Mouse (Mus musculus) liver, adult (tissue): ENCODE results near the gene Fbll1.

Experiments
- GATA4 ChIP-seq: IDR thresholded peaks from 2 replicates; pipeline ENCODE4 v1.6.1; 2014; ENCODE audit warnings: mild to moderate bottlenecking, low read length; ENCODE audit not compliant: insufficient replicate concordance

Fbll1 gene

GRCm38 (mm10) chr11:35798874-35799273 lies at the start of gene Fbll1:
TSS of gene Fbll1 (minus strand) at chr11:35798884.
- TF ChIP-seq GATA4: no peak

DNA sequence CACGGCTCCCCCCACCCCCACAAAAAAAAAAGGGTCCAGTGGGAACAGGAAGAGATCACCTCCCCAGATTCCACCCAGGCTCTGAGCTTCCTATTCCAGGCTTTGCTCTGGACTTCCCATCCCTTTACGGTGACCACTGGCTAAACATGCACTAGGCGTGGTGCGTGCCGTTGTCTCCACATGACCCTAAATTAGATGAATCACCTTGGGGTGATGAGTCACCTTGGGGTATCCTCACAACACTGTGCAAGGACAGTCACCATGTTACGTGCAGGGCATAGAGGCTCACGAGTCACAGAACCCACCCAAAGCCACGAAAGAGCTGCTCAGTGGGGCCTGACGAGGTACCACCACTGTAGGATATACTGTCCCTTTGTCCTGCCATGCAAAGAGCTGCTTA lies 45.6 kb upstream of the Fbll1 start:
- TF ChIP-seq GATA4: no peak

DNA sequence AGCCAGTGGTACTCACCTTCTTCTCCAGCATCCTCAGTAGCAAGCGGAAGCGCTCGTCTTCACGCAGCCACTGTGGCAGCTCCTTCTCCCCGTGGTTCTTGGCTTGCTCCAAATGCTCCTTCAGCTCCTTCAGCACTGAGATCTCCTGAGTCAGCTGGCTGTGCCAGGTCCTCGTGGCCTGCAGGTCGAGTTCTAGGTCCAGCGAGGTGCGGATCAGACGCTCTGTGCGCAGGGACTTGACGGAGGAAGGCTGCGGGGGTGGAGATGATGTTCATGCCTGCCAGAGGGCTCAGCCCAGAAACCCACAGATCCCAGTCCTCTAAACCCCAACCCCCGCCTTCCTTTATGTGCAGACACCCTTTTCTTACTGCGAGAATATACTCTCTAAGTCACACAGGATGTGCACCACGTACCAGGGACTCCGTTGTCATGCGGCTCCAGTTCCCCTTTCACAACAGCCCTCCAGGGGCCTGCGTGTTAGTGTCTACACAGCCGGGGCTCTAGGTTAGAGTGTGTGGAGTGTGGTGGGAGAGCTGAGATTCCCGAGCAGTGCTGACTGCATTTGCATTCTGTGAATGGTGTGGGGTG lies 43.1 kb upstream of the Fbll1 start:
- no peak for TF ChIP-seq GATA4

DNA sequence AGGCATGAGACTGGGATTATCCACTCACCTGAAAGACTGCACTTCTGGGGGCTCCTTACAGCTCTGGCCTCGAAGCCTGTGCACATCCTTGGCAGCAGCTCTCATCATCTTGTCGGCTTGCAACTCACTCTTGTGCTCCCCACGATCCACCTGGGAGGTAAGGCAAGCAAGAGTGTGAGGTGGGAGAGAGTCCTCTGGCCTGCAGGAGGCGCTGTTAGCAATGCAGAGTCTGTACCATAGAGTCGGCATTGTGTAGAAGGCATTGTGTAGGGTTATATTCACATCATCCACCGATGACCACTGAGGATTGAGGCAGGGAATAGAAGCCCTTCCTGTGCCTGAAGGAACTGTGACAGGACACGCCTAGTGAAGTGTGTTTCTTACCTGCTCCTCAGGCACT lies 41.6 kb upstream of the Fbll1 start:
- no peak for TF ChIP-seq GATA4

DNA sequence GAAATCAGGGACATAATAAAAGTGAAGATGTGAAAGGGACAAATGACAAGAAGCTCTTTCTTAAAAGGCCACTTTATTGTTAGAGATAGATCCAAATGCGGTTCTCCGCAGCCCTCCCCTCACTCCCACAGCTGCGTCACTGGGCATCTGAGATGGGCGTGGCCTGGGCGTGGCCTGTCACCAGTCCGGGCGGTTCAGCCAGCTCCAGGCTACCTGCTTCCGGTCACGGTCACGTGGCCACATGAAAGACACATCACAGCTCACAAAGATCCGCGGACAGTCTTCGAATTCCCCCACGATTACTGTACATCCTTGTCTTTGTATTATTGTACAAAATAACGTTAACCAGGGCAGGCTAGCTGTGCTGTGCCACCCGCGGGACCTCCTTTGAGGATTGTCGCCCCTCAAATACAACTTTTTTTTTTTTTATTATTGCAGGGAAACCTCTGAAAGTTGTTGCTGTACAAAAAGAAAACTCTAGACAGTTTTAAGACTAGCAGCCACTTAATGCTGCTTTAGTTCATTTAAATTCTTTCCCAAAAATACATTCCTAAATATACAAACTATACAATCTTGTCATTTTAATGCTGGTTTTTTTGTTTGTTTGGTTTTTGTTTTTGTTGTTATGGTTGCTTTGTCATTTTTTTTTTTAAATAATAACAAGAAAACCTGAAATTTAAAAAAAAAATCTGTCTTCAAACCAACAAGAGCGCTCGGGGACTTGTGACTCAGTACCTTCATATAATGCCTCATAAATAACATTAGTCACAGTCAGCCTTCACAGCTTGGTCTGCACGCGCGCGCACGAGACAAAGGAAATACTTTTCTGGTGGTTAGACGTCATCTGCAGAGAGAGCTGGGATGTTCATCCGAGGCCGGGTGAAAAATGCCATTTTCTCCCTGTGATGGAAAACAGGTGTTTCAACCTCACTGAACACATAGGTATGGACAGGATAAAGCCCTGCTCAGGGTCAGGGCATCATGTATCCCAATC lies 40.0 kb upstream of the Fbll1 start:
- TF ChIP-seq GATA4: no peak

DNA sequence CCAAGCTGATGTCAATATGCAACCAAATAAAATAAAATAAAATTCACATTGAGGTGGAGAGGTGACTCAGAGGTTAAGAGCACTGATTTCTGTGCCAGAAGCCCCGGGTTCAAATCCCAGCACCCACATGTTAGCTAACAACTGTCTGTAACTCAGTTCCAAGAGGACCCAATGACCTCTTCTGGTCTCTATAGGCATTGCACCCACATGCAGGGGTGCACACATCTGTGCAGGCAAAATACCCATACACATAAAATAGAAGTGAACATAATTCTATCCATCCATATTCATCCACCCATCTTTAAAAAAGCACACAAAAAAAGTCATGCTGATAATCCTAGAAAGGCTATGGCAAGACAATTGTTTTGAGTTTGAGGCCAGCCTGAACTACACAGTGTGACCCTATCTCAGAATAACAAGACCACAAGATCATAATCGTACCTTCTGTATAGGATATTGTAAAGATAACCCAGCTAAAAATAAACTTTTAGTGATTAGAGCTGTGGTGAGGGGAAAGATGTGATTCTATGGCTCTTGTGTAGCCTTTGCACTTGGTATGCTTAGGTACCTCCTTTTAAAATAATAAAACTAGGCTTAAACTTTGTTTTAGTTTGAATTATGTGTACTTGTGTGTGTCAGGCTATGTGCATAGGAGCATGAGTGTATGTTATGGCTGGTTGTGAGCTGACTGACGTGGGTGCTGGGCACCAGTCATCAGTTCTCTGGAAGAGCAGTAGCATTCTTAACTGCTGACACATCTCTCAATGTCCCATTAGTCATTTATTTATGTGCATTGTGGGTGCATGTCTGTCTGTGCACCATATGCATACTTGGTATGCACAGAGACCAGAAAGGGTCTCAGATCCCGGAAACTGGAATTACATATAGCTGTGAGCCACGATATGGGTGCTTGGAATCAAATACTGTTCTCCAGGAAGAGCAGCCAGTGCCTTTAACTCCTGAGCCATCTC lies 38.8 kb upstream of the Fbll1 start:
- no peak for TF ChIP-seq GATA4

GRCm38 (mm10) chr11:35834022-35834760 lies 35.5 kb upstream of the Fbll1 start, which contains the start of gene Rars:
TSS of gene Rars (minus strand) at chr11:35834506.
- TF ChIP-seq GATA4: no peak

- TF ChIP-seq GATA4: no peak
Measured at GRCm38 (mm10) chr11:35833270-35833669, 34.6 kb upstream of the Fbll1 start.

DNA sequence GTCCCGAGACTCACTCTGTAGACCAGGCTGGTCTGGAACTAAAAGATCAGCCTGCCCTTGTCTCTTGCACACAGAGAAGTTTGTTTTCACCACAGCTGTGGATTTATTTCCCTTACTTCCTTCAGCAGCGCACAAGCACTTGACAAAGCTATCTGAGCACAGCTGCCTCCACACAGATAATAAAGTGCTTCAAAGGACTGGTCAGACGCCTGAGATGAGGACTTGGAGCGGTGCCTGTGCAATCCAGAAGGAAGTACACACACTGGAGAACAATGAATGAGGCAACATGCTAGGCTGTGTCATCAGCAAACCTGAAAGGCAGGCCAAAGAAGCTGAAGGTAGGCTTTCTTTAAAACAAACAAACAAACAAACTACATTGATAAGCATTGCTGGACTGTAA lies 33.5 kb upstream of the Fbll1 start:
- no peak for TF ChIP-seq GATA4

DNA sequence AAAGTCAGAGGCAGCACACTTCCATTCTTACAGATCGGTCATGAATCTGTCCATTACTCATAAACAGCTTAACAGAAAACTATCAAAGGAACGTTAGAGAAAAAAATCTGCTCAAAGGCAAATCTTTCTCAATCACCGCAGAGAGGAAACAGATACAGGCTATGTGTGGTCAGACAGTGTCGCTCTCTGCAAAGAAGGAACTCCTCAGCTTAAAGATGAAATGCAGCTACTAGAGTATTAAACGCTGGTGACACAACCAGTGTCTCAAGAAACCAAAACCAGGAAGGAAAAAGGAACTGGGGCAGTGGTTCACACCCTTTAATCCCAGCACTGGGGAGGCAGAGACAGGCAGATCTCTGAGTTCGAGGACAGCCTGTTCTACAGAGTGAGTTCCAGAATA lies 29.0 kb upstream of the Fbll1 start:
- TF ChIP-seq GATA4: no peak

DNA sequence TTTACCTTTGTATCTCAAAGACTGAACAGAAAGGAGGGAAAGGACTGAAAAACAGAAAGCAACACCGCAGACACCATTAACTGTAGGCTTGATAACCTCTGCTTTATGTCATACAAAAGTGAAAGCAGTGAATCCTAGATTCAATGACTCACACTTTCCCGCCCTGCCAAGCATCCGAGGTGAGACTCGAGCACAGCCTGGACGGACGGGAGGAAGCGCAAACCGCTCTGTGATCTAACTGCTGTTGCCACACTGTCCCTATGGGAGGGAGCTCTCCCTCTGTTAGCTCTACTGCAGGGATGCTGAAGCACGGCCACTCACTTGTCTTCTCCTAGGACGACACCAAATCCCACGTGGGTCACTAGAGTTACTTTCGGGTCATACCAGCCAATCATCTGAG lies 17.6 kb upstream of the Fbll1 start:
- TF ChIP-seq GATA4: no peak

DNA sequence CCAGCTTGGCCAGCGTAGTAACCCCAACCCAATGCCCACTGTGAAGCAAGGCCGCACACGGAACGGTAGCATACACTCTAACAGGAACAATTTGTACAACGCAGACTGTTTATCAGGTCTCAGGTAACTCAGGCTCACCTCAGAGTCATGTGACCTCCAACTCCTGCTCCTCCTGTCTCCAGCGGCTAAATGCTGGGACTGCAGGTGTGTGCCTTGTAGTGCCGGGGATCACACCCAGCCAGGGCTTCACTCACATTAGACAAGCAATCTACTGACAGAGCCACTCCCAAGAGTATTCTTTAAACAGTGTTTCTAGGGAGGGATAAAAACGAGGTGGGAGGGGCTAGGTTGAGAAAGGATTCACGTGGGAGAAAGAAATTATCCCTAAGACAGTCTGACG lies 12.8 kb upstream of the Fbll1 start:
- no peak for TF ChIP-seq GATA4

GRCm38 (mm10) chr11:35801332-35801731 lies 2.6 kb upstream of the Fbll1 start:
- no peak for TF ChIP-seq GATA4

DNA sequence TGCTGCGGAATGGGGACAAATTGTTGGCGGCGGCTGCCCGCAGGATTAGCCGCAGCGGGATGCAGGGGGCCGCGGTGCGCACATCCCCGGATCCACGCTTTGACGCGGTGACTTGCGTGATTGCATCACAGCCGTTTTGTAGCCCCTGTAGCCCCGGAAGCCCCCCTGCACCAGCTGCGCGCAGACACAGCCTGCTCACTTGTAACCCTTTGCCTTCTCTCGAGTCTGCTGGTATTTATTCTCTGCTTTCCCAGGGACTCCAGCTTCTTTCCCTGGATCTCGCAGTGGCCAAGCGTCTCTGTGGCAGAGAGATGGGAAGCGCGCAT lies 226 bp downstream of the Fbll1 start:
- no peak for TF ChIP-seq GATA4
